Mouse (Mus musculus): ENCODE measurements around the gene Rnf10. TPM values are rescaled to one million over a fixed set of nuclear protein-coding genes. Genes with fewer than 3 reads are reported as not detected.

Gene Rnf10
- polyA plus RNA-seq, 1 experiment from 2014 or later, result 102 TPM

GRCm38 (mm10) chr5:115194626-115195221 is 78.0 kb downstream of the Rnf10 start:
- no peak for DNase-seq (ENCODE audit: low spot score)
- no peaks in the 10 kb centered on the region for H3K36me3 ChIP-seq
- 5% methylated on average over 12 of the region's 12 CpGs for WGBS

DNA sequence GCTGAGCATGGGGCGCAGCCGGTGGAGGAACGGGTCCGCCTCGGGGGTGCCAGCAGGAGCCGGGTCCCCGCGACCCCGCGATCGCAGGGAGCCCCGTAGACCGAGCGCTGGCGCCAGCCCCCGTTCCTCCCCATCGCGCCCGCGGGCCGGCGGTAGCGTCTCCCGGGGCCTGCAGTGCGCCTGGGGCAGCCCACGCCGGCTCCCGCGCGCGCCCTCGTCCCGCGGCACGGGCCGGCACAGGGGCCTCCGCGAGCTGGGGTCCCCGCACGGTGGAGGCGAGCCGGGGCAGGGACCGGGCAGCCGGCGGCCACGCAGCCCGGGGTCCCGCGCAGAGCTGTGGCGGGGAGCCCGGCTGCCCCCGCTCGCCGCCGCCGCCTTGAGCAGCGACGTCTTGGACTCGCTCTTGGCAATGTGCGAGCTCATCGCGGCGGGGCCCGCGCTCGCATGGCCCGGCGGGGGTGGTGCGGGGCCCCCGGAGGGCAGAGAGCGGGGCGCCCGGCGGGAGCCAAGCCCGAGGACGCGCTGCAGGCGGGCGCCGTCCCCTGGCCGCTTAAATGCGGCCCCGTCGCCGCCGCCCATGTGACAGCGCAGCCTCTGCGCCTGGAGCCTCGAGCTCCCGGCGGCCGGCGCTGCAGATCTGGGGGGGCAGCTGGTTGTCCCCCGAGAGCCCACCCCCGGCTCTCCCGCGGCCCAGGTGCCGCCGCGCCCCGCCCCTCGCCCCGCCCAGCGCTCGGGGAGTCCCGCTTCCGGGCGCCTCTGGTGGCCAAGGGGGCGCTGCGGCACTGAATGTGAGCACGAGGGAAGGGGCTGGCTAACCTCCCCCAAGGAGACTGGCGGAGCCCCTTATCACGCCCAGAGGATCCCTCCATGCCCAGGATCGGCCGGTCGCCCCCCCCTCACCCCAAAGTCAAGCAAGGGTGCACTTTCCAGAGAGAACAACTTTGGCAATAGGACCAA is 78.8 kb downstream of the Rnf10 start, which contains the start of gene Cabp1:
Gene Cabp1 (minus strand): TSS at position 713 of the 957 bp plus-strand sequence.
- 1% methylated on average over 116 of the region's 116 CpGs for WGBS
- Histone ChIP-seq H3K9me3 (no peaks in the 10 kb centered on the region), H3K36me3 (no peaks in the 10 kb centered on the region), H3K4me1 (peaks cover 28% of the 10 kb centered on the region), H3K27ac (peak within 1 kb of the TSS; percentile 60; the same call in 1 of the 2 replicates), H3K27me3 (ENCODE audit: insufficient read depth, poor library complexity, severe bottlenecking) (peaks cover 83% of the 10 kb centered on the region), H3K4me3 (peak within 1 kb of the TSS; percentile 76)
- DNase-seq (ENCODE audit: low spot score), result no peak

More at GRCm38 (mm10) chr5:115194626-115195221, 78.0 kb downstream of the Rnf10 start:
- peaks cover 76% of the 10 kb centered on the region for H3K27me3 ChIP-seq (ENCODE audit: insufficient read depth, poor library complexity, severe bottlenecking)
- H3K4me1 ChIP-seq, result peaks cover 28% of the 10 kb centered on the region
- peak overlapping the region; percentile 76 for H3K4me3 ChIP-seq
- no peaks in the 10 kb centered on the region for H3K9me3 ChIP-seq
- no peak overlapping the region for H3K27ac ChIP-seq

- 1% methylated on average over 34 of the region's 34 CpGs for WGBS
- H3K4me3 ChIP-seq, result peak overlapping the region; percentile 76
- H3K4me1 ChIP-seq, result peaks cover 28% of the 10 kb centered on the region
- H3K9me3 ChIP-seq, result no peaks in the 10 kb centered on the region
- no peak for DNase-seq (ENCODE audit: low spot score)
- no peaks in the 10 kb centered on the region for H3K36me3 ChIP-seq
- H3K27me3 ChIP-seq (ENCODE audit: insufficient read depth, poor library complexity, severe bottlenecking), result peaks cover 86% of the 10 kb centered on the region
- no peak overlapping the region for H3K27ac ChIP-seq
These were observed 79.5 kb downstream of the Rnf10 start for GRCm38 (mm10) chr5:115193226-115193625.

DNA sequence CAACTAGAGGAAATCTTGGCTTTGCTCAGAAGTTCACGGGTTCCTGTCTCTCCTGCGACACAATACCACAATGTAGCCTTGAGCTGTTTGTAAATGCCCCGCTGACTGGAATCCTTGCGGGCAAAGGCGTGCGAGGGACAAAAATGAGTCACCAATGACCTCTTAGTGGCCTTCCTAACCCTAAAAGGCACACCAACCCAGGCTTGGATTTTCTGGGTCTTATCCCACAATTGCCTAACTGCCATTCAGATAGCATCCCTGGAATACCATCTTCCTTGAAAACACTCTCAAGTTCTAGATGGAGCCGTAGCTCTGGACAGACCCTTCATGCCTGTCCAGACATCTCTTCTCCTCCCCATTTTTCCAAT is 79.9 kb downstream of the Rnf10 start:
- 15% methylated on average over 7 of the region's 7 CpGs for WGBS
- peaks cover 86% of the 10 kb centered on the region for H3K27me3 ChIP-seq (ENCODE audit: insufficient read depth, poor library complexity, severe bottlenecking)
- H3K9me3 ChIP-seq, result no peaks in the 10 kb centered on the region
- H3K4me3 ChIP-seq, result peak overlapping the region; percentile 76
- no peak for DNase-seq (ENCODE audit: low spot score)
- no peaks in the 10 kb centered on the region for H3K36me3 ChIP-seq
- no peak overlapping the region for H3K27ac ChIP-seq
- H3K4me1 ChIP-seq, result peaks cover 28% of the 10 kb centered on the region

- Histone ChIP-seq H3K27ac (no peak overlapping the region), H3K4me3 (peak overlapping the region; percentile 12), H3K9me3 (no peaks in the 10 kb centered on the region), H3K4me1 (peaks cover 34% of the 10 kb centered on the region), H3K27me3 (ENCODE audit: insufficient read depth, poor library complexity, severe bottlenecking) (peaks cover 88% of the 10 kb centered on the region), H3K36me3 (no peaks in the 10 kb centered on the region)
- WGBS, result 12% methylated on average over 29 of the region's 29 CpGs
- no peak for DNase-seq (ENCODE audit: low spot score)
These were observed 80.5 kb downstream of the Rnf10 start for GRCm38 (mm10) chr5:115191880-115192827.

Other genes with a start within 250 kb of the Rnf10 start
- 13.7 and 15.7 TPM in 2 replicates for gene Gm10401, start 174.6 kb downstream of the Rnf10 start, polyA plus RNA-seq (2016; fragmentation: Nextera tagmentation; extraction: Ambion mirVana)
- 107 and 138 TPM in 2 replicates for gene Acads, start 153.6 kb downstream of the Rnf10 start, polyA plus RNA-seq (2016; fragmentation: Nextera tagmentation; extraction: Ambion mirVana)
- 25.7 and 35.8 TPM in 2 replicates for gene Unc119b, start 137.9 kb downstream of the Rnf10 start, polyA plus RNA-seq (2016; fragmentation: Nextera tagmentation; extraction: Ambion mirVana)
- 110 and 113 TPM in 2 replicates for gene Mlec, start 114.7 kb downstream of the Rnf10 start, polyA plus RNA-seq (2016; fragmentation: Nextera tagmentation; extraction: Ambion mirVana)
- gene Cabp1, start 78.5 kb downstream of the Rnf10 start, polyA plus RNA-seq (2016; fragmentation: Nextera tagmentation; extraction: Ambion mirVana), result 0.79 and 1.2 TPM in 2 replicates
- gene Pop5, start 37.1 kb downstream of the Rnf10 start, polyA plus RNA-seq (2016; fragmentation: Nextera tagmentation; extraction: Ambion mirVana), result 88.7 and 117 TPM in 2 replicates
- 78.2 and 87.8 TPM in 2 replicates for gene Coq5, start 6.8 kb upstream of the Rnf10 start, polyA plus RNA-seq (2016; fragmentation: Nextera tagmentation; extraction: Ambion mirVana)
- gene Dynll1, start 28.1 kb upstream of the Rnf10 start, polyA plus RNA-seq (2016; fragmentation: Nextera tagmentation; extraction: Ambion mirVana), result 1,455 and 1,701 TPM in 2 replicates
- gene Srsf9, start 54.3 kb upstream of the Rnf10 start, polyA plus RNA-seq (2016; fragmentation: Nextera tagmentation; extraction: Ambion mirVana), result 154 and 293 TPM in 2 replicates
- 22.8 and 25.8 TPM in 2 replicates for gene Gatc, start 68.3 kb upstream of the Rnf10 start, polyA plus RNA-seq (2016; fragmentation: Nextera tagmentation; extraction: Ambion mirVana)
- gene Triap1, start 68.3 kb upstream of the Rnf10 start, polyA plus RNA-seq (2016; fragmentation: Nextera tagmentation; extraction: Ambion mirVana), result 40.3 and 46.7 TPM in 2 replicates
- gene Cox6a1, start 76.1 kb upstream of the Rnf10 start, polyA plus RNA-seq (2016; fragmentation: Nextera tagmentation; extraction: Ambion mirVana), result 1,049 and 1,325 TPM in 2 replicates
- gene Msi1, start 156.7 kb upstream of the Rnf10 start, polyA plus RNA-seq (2016; fragmentation: Nextera tagmentation; extraction: Ambion mirVana), result 9.6 and 17.1 TPM in 2 replicates
- 0.48 and 1.4 TPM in 2 replicates for gene Pla2g1b, start 193.4 kb upstream of the Rnf10 start, polyA plus RNA-seq (2016; fragmentation: Nextera tagmentation; extraction: Ambion mirVana)
- 18.7 and 19.0 TPM in 2 replicates for gene Sirt4, start 211.8 kb upstream of the Rnf10 start, polyA plus RNA-seq (2016; fragmentation: Nextera tagmentation; extraction: Ambion mirVana)
- 30.3 and 31.9 TPM in 2 replicates for gene Pxn, start 233.8 kb upstream of the Rnf10 start, polyA plus RNA-seq (2016; fragmentation: Nextera tagmentation; extraction: Ambion mirVana)

Measured in heart, embryonic 10.5 days (tissue).